Mouse (Mus musculus) embryo, embryonic 11.5 days (tissue): ENCODE data around the gene Nol4l.
"Not testable (repeated sequence)": the region's sequence is repeated elsewhere in the genome, so short reads cannot be mapped to it uniquely, and the experiment has no call there.

Source experiments
- DNase-seq: peaks from one replicate; pipeline ENCODE4 v3.0.0-alpha.2; 2012; ENCODE audit warnings: low read depth, low spot score

The Nol4l gene

GRCm38 (mm10) chr2:153417841-153418240 lies 111.9 kb downstream of the Nol4l start:
- DNase-seq = no peak

DNA sequence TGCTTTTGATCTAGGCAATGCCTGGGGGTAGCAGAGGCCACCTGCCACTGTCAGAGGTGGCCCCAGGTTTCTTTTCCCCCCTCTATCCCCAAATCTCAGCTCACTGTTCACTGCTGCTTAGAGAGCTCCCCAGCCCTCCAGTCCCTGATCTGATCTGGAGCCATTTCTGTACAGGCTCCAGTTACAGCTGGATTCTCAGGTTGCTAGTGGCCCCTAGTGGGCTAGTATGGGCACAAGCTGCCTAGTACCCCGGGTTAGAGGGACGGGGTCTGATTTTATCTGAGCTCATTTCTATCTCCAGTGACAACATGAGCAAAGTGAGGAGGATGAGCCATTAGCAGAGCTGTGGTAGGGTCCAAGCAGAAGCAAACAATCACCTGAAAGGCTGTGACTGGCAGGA lies 115.2 kb downstream of the Nol4l start:
- DNase-seq = no peak

- no peak for DNase-seq
These were observed 117.2 kb downstream of the Nol4l start for GRCm38 (mm10) chr2:153412563-153412962.

- no peak for DNase-seq
These were observed 118.2 kb downstream of the Nol4l start for GRCm38 (mm10) chr2:153411557-153411956.

DNA sequence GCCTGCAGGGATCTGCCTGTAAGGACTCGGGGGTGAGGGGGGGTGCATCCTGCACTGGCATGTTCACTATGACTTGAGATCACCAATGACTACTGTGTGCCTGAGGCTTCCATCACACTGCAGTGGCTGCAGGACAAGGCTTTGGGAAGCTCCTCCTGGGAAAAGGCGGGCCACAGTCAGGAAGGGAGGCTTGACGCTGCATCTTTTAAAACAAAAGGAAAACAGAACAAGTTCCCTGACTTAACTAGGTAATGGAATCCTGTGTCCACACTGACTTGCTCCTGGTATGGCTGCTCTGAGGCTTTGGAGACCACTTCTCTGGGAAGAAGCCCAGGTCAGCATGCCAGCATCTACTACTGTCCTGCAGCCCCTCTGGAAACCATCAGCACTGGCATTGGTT lies 120.8 kb downstream of the Nol4l start:
- DNase-seq = no peak

GRCm38 (mm10) chr2:153406882-153407281 lies 122.9 kb downstream of the Nol4l start:
- DNase-seq = no peak

GRCm38 (mm10) chr2:153404882-153405281 lies 124.9 kb downstream of the Nol4l start:
- DNase-seq = no peak

- DNase-seq = no peak
These were observed 125.7 kb downstream of the Nol4l start for GRCm38 (mm10) chr2:153404062-153404461.

- no peak for DNase-seq
These were observed 130.6 kb downstream of the Nol4l start for GRCm38 (mm10) chr2:153399166-153399565.

DNA sequence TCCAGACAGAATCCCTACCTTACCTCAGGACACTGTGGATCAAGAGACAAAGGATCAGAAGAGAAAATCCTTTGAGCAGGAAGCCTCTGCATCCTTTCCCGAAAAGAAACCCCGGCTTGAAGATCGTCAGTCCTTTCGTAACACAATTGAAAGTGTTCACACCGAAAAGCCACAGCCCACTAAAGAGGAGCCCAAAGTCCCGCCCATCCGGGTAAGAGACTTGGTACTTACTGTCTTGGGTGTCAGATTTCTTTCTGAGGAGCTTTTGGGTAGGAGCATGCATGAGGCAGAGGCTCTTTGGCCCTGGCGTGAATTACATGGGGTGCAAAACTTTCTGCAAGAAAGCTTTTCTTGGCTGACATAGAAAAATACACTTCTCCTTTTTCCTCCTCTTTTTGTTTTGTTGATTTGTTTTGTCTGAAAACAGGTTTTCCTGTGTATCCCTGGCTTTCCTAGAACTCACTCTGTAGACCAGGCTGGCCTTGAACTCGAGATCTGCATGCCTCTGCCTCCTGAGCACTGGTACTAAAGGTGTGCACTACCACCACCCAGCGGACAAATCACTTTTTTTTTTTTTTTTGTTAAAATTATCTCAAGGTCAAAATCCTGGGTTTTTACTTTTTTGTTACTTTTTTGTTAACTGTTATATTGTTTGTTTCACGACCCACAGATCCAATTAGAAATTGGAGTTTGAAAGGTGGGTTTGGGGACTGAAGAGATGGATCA lies 131.8 kb downstream of the Nol4l start:
- DNase-seq = no peak

DNA sequence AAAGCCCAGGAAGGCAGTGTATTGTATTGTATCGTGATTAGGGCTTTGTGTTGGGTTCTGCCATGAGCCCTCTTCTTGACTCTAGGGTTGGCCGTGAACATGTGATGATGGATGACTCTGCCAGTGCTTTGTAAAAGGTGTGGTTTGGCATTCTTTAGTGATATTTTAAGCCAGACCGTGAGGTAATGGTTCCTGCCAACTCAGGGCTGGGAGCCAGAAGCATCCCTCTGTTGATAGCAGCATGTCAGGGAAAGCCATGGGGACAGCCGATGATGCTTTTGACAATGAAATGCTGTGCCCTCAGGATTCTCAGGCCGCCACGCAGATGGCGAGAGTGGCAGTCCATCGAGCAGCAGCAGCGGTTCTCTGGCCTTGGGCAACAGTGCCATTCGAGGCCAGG lies 136.7 kb downstream of the Nol4l start:
- DNase-seq = no peak

DNA sequence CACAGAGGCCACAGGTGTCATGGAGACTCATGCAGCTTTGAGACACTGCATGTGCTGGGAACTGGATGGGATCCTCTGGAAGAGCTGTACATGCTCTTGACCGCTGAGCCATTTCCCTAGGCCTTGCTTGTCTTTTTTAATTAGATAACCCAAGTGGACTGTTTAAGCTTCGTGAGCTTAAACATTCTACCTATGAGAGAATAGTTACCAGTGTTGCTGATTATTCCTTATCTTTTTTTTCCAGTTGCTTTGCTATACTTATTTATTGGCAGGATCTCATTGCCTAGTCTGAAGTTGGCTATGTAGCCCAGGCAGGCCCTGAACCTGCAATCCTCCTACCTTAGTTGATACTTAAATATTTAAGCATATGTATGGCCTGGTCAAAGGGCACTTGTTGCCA lies 139.9 kb downstream of the Nol4l start:
- no peak for DNase-seq

DNA sequence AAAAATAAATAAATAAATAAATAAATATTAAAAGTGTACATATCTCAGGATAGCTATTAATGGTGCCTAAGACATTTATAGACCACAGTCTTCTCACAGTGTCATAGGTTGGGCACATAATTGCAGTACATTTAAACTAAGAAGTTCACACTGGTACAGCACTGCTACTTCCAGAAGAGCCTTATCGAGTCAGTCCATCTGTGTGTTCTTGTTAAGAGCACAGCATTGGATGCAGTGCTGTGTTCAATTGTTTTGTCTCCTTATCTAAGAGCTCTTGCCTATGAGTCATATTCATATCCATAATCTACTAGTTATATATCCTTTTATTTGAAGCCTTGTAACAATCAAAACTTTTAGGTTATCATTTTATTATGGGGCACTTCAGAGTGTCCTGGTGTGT lies 149.3 kb downstream of the Nol4l start:
- DNase-seq = no peak

DNA sequence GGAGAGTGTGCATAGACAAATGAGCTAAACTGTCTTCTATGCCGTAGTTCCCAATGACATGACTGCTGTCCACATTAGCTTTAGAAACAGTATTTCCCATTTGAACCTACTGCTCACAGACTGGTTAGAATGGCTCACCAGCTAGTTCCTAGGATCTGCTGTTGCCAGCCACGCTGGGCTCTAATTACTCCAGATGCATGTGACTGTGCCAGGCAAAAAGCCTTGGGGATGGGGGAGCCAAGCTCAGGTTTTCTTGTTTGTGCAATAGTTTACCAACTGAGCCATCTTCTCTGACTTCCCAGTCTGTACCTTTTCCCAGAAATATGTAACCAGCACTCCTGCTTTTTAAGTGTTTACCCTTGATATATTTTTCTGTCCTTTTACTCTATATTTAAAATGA lies 154.4 kb downstream of the Nol4l start:
- DNase-seq = no peak

- no peak for DNase-seq
These were observed 158.9 kb downstream of the Nol4l start for GRCm38 (mm10) chr2:153370871-153371270.

DNA sequence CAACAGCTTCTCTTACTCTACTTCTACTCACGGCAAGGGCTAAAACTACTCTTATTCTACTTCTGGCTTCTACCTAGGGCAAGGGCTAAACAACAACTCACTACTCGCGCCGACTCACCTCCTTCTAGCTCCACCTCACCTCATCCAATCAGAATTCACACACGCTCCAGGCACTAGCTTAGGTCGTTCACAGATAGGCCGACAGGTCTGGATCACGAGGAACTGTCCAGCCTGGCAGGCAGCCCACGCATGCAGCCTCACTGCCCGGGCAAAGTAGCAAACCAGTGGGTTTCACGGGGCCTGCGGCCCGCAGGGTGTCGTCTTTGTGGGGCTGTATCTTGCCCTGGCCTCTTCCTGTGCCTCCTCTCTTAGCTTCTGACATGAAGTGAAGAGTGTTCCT lies 165.2 kb downstream of the Nol4l start:
- not testable (repeated sequence) for DNase-seq

- no peak for DNase-seq
These were observed 168.6 kb downstream of the Nol4l start for GRCm38 (mm10) chr2:153361101-153361710.
